Mouse (Mus musculus) lung, adult 2 months (tissue): Measurements from ENCODE around the gene Ms4a4c. TPM values are rescaled to one million over a fixed set of nuclear protein-coding genes. Genes with fewer than 3 reads are reported as not detected.

Experiments used
- DNase-seq: peaks from one replicate; pipeline ENCODE4 v3.0.0; 2022
- H3K4me1 ChIP-seq: fragments of 200-500 bp; 2 replicates; pipeline ENCODE4 v1.6.1; 2011; ENCODE audit warnings: low read length; ENCODE audit not compliant: control insufficient read depth, insufficient read depth
- H3K4me3 ChIP-seq: fragments of 200-500 bp; replicated peaks from 2 replicates; pipeline ENCODE3; 2011; ENCODE audit warnings: low read depth, mild to moderate bottlenecking, control low read depth, low read length; ENCODE audit errors: extremely low read depth
- CTCF ChIP-seq: fragments of 200-500 bp; IDR thresholded peaks from 2 replicates; pipeline ENCODE4 v1.5.1; 2011; ENCODE audit warnings: mild to moderate bottlenecking, low read length, control low read depth; ENCODE audit not compliant: insufficient read depth
- POLR2A ChIP-seq: fragments of 200-500 bp; IDR thresholded peaks from 2 replicates; pipeline ENCODE4 v1.6.1; 2011; ENCODE audit warnings: low read depth, mild to moderate bottlenecking, control low read depth, low read length, borderline replicate concordance; ENCODE audit errors: extremely low read depth
- whole genome bisulfite sequencing: fragments of 180-500 bp; shearing (Covaris S2); methylation state at CpG from one replicate; pipeline ENCODE4 v1.1.7; 2018; 5-methylcytosine and 5-hydroxymethylcytosine counted together
- polyA plus RNA-seq: library from polyadenylated mRNA; depleted of rRNA; stranded (reverse); fragments of >200 nt; gene quantifications from 2 replicates; pipeline ENCODE4 v1.2.3, GENCODE M21; 2012; rRNA removed

Ms4a4c gene
- 0.62 and 2.9 TPM in 2 replicates for polyA plus RNA-seq

DNA sequence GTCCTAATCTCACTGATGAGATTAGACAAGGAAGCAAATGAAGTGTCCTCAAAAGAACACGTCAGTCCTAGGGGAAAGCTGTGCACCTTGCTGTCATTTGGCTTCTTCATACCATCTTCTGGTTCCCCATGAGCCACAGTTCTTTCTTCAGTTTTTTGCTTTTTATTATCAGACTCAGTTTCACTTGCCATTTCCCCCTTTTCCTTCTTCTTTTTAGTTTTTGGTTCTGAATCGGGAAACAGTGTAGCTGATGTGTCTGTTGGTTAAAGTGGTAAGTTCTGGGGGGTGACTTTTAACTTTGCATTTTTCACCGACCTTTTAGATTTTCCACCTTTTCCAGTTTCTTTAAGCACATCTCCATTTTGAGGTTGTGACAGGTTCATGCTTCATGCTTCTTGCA is at the start of gene Ms4a4c:
Gene Ms4a4c, plus strand, starts transcription at position 244 of the 400 bp plus-strand sequence.
- TF ChIP-seq POLR2A: no peak
- TF ChIP-seq CTCF: no peak
- no peaks in the 10 kb centered on the region for H3K4me1 ChIP-seq
- DNase-seq: no peak
- WGBS: 77% methylated on average over 3 of the region's 3 CpGs
- no peak within 1 kb of the TSS for H3K4me3 ChIP-seq

DNA sequence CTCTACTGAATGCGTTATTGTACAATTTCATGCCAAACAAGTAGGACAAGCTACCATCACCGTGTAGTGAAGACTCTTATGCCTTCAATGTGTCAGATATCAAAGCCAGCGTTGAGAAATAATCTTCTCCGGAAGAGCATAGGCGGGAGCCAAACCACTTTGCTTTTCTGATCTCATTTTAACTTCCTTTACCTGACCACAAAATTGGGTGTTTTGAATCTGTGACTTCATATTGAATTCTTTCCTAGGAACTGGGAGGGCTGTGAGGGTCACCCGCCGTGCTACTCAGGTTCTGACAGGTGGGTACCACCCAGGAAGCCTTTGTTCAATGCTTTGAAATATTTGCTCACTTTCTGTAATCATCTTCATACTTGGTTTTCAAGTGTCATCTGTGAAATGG is 48.8 kb upstream of the Ms4a4c start:
- Histone ChIP-seq H3K4me3 (no peak overlapping the region), H3K4me1 (no peaks in the 10 kb centered on the region)
- TF ChIP-seq POLR2A: no peak
- TF ChIP-seq CTCF: no peak
- no peak for DNase-seq
- WGBS: 56% methylated on average over 7 of the region's 7 CpGs

DNA sequence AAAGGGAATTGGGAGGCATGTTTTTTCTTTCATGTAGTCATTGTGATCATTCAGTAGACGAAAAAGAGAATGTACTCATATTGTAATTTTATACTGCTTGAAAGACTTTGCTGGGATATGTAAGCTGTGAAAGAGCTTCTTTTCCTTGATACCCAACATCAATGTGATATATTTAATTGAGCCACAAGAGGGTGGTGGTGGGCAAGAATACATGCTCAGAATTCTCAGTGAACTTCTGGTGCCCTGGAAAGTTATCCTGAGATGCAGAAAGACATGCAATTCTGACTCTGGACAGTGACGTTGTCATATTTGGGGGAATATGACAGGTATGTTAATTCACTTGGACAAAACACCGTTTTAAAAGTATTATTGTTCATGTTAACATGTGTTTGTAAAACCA is 44.5 kb upstream of the Ms4a4c start:
- 52% methylated on average over 3 of the region's 3 CpGs for WGBS
- Histone ChIP-seq H3K4me3 (no peak overlapping the region), H3K4me1 (no peaks in the 10 kb centered on the region)
- no peak for DNase-seq
- TF ChIP-seq CTCF (no peak), POLR2A (no peak)

DNA sequence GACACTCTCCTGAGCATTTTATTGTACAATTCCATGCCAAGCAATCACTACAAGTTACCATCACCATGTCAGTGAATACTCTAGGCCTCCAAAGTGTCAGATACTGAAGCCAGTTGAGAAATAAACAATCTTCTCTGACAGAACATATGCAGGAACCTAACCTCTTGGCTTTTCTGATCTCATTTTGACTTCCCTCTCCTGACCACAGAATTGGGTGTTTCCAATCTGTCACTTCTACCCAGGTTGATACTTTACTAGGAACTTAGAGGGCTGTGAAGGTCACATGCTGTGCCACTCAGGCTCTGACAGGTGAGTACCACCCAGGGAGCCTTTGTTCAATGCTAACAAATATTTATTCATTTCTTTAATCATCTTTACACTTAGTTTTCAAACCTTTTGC is 42.6 kb upstream of the Ms4a4c start:
- TF ChIP-seq POLR2A: no peak
- no peak for TF ChIP-seq CTCF
- DNase-seq: no peak
- no peaks in the 10 kb centered on the region for H3K4me1 ChIP-seq
- H3K4me3 ChIP-seq: no peak overlapping the region

DNA sequence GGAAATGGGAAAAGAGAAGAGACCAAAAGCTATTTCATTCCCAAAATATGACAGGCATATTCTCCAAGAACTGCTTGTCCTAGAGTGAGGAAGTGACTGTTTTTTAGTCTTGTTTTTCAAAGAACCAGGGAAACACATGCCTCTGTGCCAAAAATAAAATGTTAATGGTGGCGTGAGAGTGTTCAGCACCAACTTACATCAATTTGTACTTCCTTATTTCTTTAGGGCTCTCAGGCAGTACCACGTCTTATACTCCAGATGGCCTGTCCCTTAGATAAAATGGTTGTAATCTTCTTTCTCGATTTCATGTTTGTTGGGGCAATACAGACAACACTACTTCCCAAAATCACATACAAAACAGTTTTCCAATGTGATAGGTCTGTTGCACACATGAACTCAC is 36.3 kb upstream of the Ms4a4c start:
- no peak for TF ChIP-seq CTCF
- no peak for TF ChIP-seq POLR2A
- no peaks in the 10 kb centered on the region for H3K4me1 ChIP-seq
- H3K4me3 ChIP-seq: no peak overlapping the region
- no peak for DNase-seq
- 50% methylated on average over 3 of the region's 3 CpGs for WGBS

DNA sequence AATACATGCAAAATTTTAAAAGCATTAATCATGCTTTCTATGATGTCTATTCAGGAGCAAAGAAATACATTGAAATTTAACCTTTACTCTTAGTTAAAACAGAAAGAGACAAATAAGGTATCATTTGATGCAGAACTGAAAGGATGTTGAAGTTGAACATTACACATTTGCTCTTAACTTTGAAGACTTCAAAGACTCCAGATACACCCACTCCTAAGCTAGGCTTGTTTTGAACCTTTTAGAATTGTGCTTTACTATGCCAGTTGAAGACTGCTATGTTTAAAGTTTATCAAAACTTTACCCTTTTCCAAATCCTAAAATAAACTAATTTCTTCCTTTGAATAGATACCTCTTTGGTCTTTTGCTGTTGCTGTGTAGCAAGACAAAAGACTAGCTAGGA is 33.4 kb upstream of the Ms4a4c start:
- DNase-seq: no peak
- H3K4me3 ChIP-seq: no peak overlapping the region
- TF ChIP-seq POLR2A (no peak), CTCF (no peak)
- H3K4me1 ChIP-seq: no peaks in the 10 kb centered on the region

DNA sequence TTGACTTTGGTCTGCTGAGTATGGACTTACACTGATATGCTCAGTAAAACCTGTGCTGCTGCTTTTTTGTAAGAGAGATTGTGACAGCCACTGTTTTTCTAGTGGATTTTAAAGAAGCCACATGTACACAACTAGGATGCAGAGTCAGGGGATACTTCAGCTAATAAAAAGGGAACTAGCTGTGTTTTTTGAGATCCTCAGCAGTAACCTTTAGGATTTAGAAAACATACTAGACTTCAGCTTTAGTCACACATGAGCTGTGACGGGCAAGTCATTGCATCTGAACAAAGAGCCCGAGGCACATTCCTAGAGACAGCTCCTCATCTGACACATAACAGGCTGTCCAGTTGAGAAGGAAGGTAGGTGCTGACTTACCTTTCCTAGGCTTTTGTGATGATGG is 29.3 kb upstream of the Ms4a4c start, which contains the start of gene Ms4a4a:
Gene Ms4a4a, plus strand, starts transcription at position 251 of the 400 bp plus-strand sequence.
- Histone ChIP-seq H3K4me1 (no peaks in the 10 kb centered on the region), H3K4me3 (no peak within 1 kb of the TSS)
- TF ChIP-seq CTCF (no peak), POLR2A (no peak)
- DNase-seq: no peak
- 72% methylated on average over 2 of the region's 2 CpGs for WGBS

DNA sequence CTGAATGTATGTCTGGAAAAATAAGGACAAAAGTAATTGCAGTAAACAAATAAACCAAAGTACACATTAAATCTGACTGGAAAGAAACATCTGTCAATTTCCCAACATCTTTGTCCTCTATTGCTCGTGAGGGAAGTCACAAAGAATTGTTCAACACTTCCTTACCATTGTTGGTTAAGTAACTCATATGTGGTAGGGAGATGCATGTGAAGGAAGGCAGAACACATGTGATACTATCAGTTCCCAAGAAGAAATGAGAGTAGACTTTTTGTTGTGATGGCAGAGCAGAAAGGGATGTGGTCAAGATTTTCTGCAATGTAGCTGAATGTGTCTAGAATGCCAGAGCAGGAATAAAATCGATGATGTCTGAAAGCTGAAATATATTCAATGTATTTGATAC is 28.2 kb upstream of the Ms4a4c start:
- no peak for TF ChIP-seq POLR2A
- DNase-seq: no peak
- no peaks in the 10 kb centered on the region for H3K4me1 ChIP-seq
- no peak overlapping the region for H3K4me3 ChIP-seq
- WGBS: 71% methylated on average over 2 of the region's 2 CpGs

DNA sequence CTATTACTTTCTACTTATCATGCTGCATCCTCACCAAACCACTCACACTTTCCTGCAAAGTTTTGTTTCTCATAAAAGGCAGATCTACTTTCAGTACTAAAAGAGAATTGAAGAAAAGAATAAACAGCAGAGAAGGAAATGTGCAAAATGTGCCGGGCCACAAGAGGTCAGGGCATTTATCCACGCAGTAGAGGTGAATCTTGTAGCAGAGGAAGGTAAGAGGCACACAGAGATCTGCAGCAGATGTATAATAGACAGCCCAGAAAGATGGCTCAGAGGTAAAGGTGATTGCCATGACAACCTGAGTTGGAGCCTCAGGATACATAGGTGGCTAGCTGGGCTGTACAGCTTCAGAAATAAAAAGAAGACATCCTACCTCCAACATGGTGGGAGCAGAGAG is 17.5 kb upstream of the Ms4a4c start:
- TF ChIP-seq POLR2A (no peak), CTCF (no peak)
- 53% methylated on average over 2 of the region's 2 CpGs for WGBS
- Histone ChIP-seq H3K4me3 (no peak overlapping the region), H3K4me1 (no peaks in the 10 kb centered on the region)
- no peak for DNase-seq

DNA sequence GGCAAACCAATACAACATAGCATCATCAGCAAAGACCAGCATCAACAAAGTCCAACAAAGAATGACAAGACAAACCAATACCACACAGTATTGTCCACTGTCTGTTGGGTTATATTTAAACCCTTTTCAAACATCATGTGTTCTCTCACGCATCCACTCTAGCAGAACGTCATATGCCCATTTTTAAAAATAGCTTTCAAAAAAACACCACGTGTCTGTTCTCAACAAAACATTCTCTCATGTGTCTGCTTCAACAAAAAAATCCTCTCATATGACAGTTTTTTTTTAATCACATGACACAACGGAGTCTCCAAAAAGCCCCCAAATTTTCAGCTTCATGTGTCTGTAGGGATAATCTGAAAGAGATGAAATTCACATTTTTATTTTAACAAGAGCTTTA is 16.9 kb upstream of the Ms4a4c start:
- TF ChIP-seq CTCF: no peak
- no peak for TF ChIP-seq POLR2A
- Histone ChIP-seq H3K4me1 (no peaks in the 10 kb centered on the region), H3K4me3 (no peak overlapping the region)
- DNase-seq: no peak
- WGBS: 67% methylated on average over 4 of the region's 4 CpGs

DNA sequence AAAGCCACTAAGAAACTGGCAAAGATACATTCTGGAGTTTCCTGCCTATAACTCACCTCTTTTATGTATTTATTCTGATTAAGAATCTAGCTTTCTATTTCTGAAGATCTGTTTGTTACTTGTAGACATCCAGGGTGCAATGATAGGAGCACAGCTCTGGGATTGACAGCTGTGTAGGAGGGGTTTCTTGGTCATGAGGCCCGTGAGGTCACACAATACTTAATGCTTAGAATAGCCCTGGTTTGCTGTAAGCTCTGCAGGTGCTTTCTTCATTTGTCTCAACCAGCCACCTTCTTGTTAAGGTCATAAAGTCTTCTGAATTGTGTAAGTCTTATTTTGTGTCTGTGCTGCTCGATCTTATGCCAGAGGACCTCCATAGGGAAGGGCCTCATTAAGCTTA is 15.6 kb upstream of the Ms4a4c start:
- WGBS: 76% methylated on average over 2 of the region's 2 CpGs
- DNase-seq: no peak
- TF ChIP-seq POLR2A: no peak
- no peak for TF ChIP-seq CTCF
- Histone ChIP-seq H3K4me3 (no peak overlapping the region), H3K4me1 (no peaks in the 10 kb centered on the region)
